Mouse (Mus musculus) gastrocnemius, adult 18-20 months (tissue): ENCODE data around the gene Dido1. TPM values are rescaled to one million over a fixed set of nuclear protein-coding genes. Genes with fewer than 3 reads are reported as not detected.

Source experiments
- DNase-seq: peaks from one replicate; pipeline ENCODE4 v3.0.0; 2021; ENCODE audit warnings: low spot score
- total RNA-seq, 2 experiments: library from RNA; stranded (reverse); gene quantifications; 2 replicates each; pipeline ENCODE4 v1.2.3; 2021

Dido1 gene
- total RNA-seq, 2 experiments from 2014 or later: 15.3 to 19.4 TPM

DNA sequence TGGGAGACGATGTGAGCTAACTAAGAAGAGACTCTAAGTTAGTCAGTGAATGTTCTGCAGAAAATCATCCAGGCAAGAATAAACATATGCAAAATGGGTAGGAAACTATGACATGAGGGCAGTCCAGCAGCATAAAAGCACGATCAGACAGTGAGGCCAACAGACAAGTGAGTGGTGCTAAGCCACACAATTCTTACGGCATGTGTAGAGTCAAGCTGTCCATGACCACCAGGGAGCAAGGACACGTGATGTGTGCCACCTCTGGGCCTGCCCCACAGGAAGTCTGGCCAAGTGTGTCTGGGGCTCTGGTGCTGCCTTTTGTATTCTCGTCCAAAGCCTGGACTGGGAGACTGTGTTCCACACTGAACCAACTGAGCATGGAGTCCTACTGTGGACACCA is 20.0 kb downstream of the Dido1 start:
- no peak for DNase-seq

DNA sequence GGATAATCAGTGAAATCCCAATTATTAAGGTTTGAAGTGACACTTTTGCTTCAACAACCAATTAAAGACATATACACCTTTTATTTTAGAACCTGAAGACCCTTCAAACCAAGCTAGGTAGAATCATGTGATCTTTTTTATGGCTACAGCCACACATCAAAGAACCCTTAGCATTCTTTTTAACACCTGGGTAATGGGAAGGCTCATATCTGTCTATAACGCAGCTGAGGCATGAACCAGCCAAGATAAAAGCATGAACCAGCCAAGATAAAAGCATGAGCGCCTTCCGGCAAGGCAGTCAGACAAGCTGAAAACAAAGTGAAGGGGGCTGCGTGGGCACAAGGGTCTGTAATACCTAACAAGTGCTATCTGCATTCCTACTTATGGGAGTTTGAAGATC is 25.8 kb downstream of the Dido1 start:
- DNase-seq: no peak

DNA sequence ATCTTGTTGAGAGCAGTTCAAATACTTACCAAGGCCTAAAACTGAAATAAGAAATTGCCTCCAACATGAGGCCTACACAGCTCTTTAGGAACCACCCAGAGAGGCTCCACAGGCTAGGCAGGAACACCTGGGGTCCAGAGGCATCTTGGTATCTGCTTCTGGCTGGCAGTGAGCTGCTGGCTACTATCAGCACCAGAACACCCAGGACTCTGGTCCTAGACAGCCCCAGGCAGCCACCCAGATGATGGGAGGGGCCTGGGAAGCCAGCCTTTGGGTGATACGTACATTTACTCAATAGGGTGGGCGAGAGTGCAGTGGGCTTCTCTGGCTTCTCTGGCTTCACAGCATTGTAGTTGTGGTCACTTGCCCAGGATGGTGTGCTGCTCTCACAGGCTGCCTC is 26.3 kb downstream of the Dido1 start:
- no peak for DNase-seq

DNA sequence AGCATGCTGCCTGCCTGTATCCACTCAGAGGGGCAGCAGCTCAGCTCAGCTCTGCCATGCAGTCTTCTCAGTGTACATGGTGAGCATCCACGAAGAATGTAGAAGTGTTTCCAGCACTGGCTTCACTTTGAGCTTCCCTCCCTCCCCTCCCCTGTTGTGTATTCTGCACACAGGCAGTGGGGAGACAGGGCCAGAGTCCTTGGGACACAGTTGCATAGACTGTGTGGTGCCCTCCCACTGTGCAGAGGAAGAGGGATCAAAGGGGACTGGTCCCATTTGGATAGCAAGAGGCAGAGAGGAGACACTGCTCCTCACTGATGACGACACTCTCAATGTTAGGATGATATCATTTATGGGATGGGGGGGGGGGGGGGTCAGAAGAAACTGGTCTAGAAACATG is 28.6 kb downstream of the Dido1 start:
- no peak for DNase-seq

DNA sequence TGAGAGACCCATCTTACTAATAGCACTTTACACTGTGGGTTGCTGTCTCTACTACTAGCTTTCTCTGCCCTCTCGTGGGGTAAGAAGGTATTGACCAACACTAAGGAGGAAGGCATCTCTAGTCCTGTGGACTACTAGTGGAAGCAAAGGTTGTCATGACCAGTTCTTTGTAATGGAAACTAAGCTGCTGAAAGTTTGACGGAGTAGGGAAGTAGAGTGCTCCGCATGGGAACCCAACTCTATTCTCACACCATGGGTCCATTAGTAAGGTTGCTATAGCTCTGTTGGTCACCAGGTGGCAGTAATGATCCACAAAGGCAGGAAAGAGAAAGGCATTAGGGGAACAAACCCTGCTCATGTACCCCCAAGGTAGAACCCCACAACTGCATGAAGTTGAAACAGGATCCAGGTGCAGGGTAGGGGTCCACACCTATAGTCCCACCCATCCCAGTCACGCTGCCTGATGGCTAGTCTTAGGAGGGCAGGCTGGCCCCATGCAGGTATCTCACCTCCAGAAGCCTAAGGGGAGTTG is 31.1 kb downstream of the Dido1 start:
- peak; percentile 73 for DNase-seq

DNA sequence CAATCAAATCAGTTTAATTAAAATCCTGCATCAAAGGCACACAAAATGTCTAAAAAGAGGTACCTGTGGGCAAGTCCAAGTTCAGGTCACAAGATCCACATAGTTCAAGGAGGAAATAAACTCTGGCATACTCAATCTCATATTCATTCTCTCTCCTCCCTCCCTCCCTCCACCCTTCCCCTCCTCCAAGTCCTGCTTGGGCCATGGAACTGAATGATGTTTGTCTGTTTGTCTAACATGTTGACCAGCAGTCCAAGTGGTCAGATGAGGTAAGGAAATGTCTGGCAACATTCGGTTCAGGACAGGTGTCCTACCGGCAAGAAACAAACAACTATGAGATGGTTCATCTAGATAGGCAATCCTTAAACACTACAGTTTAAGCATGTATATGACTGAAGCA is 33.1 kb downstream of the Dido1 start:
- no peak for DNase-seq

DNA sequence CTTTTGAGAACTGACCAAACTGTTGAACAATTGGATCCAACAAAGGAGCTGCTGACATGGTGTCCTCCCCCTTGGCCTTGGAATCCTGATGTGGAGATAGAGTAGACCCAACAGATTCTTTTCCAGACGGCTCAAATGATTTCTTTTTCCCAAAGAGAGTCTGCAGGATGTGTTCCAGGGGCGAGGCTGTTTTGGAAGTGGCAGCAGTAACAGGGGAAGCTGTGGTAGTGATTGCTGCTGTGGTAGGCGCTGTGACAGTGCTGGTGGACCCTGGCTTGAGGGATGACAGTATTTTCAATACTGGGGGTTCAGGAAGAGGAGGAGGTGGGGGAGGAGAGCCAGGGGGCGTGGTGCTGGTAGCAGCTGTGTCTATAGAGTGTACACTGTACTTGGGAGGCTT is 47.8 kb downstream of the Dido1 start:
- no peak for DNase-seq

DNA sequence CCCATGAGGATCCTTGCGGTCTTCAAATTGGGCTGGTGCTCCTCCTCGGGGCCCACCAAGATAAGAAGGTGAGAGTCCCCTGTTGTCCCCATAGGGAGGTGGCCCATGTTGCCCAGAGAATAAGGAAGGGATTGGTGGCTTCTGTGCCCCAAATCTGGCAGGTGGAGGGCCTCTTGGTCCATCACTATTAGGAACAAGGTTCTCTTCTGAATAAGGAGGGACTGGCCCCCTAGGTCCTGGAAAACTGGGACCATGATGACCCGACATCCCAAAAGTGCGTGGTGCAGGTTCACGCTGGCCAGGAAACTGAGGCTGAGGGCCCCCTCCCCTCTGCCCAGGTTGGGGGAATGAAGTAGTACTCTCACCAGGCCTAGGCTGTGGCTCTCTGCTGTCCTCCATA is 49.3 kb downstream of the Dido1 start:
- DNase-seq: no peak

DNA sequence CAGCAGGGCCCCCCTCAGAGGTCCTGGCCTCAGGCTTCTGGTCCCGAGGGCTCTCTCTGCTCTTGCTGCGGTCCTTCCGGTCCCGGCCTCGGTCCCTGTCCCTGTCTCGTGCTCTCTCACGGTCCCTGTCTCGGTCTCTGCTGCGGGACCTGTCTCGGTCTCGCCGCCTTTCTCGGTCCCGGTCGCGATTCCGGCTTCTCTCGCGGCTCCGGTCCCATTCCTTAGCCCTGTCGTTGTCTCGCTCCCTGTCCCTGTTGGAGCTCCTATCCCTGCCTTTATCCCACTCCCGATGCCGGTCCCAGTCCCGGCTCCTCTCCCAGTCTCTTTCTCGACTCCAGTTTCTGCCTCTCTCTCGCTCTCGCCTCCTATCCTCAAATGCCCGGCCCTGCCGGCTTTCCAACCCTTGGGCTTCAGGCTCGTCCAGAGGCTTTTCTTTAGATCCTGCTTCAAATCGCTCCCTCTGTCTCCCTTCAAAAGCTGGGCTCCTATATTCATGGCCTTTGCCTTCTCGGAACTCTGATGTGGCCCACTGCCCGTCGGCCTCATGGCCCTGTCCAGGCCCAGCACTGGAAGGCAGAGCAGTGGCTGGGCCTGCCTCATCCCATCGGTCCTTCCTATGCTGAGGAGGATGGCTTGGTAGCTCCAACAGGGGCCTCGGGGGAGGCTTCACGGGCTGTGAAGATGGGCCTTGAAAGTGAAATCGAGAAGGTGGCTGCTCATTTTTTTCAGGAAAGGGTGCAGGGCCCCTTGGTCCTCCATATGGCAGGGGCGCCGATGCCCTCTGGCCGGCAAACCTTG is 50.2 kb downstream of the Dido1 start:
- DNase-seq: no peak

DNA sequence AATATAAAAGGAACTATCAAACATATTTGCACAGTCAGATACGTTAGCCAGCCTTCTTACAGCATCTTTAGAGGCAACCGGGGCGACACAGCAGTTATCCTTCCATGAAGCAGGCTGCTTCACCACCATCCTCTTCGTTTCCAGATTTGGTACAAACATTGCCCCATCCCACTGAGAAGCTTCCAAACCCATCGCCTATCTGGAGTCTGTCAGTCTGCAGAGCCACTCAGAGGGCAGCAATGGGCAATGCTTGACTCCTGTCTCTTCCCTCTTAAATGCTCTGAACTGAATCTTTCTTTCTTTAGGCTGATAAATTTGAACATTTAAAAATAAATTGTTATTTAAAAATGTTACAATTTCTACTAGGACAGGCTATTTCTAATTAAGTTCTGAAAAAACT is 51.4 kb downstream of the Dido1 start:
- no peak for DNase-seq

DNA sequence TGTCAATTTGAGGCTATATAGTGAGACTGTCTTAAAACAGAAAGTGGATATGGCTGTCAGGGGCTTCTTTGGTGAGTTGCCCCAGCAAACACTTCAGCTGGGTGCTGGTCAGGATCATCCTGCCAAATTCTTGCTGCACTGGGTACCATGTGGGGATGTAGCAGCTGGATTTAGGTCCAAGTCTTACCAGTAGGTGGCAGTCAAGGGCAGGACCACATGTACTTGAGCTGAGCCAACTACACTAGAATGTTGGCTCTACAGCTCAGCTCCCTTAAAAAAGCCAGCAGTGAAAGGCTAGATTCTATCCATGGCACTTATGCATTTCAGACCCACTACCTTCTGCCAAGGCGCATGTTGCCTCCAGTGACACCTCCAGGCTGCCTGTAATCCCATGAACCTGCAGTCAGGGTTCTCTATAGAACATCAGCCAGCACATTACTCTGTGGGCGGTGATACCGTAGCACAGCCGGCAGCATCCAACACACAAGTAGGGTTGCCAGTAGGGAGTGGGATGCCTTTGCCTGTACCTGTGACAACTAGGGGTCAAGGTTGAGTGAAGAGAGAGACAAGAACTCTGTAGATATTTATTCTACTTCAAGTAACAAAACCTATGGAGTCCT is 52.3 kb downstream of the Dido1 start:
- DNase-seq: peak; percentile 72

DNA sequence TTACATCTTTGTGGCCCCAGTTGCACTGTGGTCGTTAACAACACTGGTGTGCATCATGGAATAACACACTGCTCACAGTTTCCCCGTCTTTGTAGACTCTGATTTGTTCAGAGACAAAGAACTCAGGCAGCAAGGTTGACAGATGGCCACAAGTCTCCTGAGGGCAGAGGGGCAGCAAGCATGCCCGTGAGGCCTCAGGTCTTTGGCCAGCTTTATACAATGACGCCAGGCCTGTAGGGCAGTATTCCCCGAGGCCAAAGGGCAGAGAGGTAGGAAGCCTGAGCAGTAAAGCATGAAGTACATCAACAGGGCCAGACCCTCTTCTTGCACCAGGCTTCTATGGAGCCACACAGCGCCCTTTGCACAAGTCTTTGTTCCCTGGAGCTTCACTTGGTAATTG is 54.6 kb downstream of the Dido1 start:
- no peak for DNase-seq

DNA sequence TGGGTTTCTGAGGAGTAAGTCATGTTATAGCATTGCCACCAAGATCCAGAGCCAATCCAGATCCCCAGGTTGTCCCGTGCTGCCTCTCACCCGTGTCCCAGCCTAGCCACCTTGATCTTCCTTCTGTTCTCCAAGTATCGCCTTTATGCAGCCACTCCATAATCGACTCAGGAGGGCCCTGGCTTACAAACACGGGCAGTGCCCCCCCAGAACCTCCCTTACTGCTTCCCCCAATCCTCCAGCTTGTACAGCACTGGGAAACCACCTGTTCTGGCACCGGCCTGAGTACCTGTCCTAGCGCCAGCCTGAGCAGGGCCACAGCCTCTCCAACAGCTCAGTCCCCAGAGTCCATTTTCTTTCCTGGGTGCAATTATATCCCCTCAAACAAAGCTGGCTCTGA is 55.1 kb downstream of the Dido1 start:
- DNase-seq: no peak

DNA sequence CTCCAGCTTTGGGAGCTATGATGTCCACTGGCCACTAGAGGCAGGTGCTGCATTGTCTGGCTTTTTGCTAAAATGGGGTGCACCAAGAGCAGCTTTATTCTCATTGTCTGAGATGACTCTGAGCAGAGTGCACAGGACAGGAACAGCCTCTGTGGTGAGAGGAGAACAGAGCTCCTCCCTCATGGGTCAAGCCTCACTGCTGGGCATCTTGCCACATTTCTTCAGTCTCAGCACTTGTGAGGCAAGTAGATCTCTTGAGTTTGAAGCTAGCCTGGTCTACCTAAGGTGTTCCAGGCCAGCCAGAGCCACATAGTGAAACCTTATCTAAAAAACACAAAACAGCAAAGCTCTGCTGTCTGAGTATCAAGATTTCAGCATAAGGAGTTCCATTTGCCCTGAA is 63.0 kb downstream of the Dido1 start:
- DNase-seq: no peak

DNA sequence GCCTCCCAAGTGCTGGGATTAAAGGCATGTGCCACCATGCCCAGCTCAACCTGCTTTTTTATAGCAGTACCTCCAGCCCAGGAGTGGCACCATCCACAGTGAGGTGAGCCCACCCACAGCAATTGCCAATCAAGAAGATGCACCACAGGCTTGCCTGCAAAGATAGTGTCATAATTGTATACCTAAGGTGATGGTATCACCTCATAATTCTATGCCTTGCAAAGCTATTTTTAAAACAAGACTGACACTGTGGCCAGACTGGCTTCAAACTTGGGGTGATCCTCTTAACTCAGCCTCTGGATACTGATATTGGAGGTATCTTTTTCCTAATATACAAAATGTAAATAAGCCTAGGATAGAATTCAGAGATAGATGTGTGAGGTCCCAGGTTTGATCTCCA is 66.2 kb downstream of the Dido1 start:
- DNase-seq: no peak

DNA sequence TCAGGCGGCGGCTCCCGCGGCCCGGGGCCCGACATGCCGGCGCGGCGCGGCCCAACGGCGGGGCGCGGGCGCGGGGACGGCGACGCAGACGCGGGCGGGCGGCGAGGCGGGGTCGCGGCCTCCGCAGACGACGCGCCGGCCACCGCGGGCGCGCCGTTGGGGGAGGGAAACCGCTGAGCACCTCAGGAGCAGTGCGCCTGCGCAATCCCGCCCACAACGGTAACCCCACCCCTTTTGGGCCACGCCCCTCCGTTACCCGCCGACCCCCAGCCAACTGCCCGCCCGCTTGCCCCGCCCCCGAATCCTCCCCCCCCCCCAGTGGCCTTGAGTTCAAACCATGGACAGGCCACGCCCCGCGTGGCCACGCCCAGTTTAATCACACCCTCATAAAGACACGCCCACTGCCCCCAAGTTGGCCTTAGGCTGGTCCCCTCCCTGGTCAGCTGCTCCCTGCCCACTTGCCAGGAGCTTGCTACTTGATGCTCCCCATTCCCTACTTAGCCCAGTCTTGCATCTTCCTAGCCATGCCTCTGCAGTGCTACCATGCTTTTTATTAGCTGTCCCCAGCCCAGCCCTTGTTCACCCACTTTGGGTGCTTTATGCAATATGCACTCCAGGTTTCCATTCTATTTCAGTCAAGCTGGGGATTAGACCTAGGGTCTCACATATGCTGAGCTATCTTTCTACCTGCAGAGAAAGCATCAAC is 67.1 kb downstream of the Dido1 start, which contains the start of gene Tcfl5:
Tcfl5 (minus strand) TSS at position 154 of the 706 bp plus-strand sequence.
- DNase-seq: no peak

DNA sequence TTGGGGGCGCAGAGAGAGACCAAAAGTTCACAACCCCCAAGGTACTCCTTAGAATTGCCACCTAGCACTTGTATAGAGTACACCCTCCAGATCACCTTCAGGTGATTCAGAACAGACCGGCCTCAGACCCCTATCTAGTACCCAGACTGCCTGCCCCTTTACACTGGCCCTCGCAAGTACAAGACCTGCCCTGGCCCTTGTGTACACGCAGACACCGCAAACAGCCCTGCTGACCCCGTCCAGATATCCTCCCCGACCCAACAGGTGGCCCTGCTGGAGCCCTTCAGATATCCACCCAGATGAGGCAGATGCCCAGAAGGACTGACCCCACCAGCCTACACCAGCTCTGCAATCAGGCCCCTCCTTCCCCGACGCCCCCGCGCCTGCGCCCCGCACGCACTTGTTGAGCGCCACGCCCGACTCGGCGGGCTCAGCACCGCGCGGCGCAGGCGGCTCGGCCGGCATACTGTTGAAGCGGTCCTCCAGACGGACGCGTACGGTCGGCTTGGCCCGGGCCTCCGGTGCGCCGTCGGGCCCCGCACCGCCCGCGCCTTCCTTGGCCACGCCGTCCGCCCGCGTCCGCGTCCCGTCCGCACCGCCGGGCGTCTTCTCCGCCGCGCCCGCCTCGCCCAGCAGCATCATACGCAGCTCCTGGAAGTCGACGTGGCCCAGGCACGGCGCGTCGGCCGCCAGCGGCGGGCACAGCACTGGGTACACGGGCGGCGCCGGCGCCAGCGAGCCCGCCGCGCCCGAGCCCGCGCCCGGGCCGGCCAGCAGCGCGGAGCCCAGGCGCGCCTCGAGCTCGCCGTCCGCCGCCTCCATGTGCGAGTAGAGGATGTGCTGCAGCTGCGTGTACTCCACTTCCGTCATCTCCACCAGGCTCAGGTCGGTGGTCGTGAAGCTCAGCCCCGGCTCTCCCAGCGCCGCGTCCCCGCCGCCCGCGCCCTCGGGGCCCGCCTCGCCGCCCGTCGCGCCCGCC is 67.9 kb downstream of the Dido1 start:
- DNase-seq: no peak

DNA sequence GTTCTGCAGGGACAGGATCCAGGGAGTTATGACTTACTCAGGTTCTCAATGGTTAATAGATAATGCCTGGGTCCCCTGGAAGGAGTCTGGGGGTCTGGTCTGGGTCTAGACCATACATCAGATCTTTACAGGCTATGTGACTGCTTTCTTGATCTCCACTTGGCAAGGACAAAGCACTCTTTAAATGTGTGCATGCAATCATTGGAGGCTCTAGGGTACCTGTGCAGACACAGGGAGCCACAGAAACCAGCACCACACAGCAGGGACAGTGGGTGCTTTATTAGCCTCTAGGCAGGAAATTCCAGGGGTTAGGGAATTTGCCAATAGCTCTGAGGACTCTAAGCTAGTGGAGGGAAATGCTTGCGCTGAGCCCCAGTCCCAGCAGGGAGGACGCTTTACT is 97.9 kb downstream of the Dido1 start:
- no peak for DNase-seq

DNA sequence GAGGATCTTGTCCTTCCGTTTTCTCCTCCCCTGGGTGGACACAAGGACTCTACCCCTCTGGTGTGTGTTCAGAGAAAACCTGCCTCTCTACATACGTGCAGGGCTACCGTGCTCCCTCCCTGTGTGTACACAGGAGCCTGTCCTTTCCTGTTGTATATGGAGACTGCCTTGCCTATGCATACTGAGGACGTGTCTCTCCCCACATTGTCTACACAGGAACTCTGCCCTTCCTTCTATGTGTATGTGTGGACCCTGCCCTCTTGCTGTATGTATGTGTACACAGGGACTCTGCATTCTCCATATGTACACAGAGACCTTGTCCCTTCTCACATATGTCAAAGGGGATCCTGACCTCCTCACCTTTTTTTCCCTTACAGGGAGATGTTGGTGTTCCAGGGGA is 99.5 kb downstream of the Dido1 start:
- DNase-seq: no peak
